Mouse (Mus musculus) frontal cortex, adult 2 months (tissue): ENCODE data around the gene Ankrd16. TPM values are rescaled to one million over a fixed set of nuclear protein-coding genes. Genes with fewer than 3 reads are reported as not detected.

Source experiments
- polyA plus RNA-seq: library from polyadenylated mRNA; depleted of rRNA; stranded (reverse); fragments of >200 nt; gene quantifications from 2 replicates; pipeline ENCODE4 v1.2.3, GENCODE M21; 2012; rRNA removed

The Ankrd16 gene
- polyA plus RNA-seq, 1 experiment, result 114 TPM

Other genes starting within 250 kb of the Ankrd16 start
- gene Pfkfb3, start 223.8 kb upstream of the Ankrd16 start, polyA plus RNA-seq, result 20.1 and 21.5 TPM in 2 replicates
- gene Rbm17, start 173.7 kb upstream of the Ankrd16 start, polyA plus RNA-seq, result 103 and 109 TPM in 2 replicates
- not detected in 2 replicates for gene Gm17490, start 151.6 kb upstream of the Ankrd16 start, polyA plus RNA-seq
- gene Il2ra, start 135.1 kb upstream of the Ankrd16 start, polyA plus RNA-seq, result 0.20 and 0.25 TPM in 2 replicates
- 14.7 and 16.7 TPM in 2 replicates for gene Il15ra, start 72.6 kb upstream of the Ankrd16 start, polyA plus RNA-seq
- 91.4 and 95.3 TPM in 2 replicates for gene Fbh1, start 294 bp upstream of the Ankrd16 start, polyA plus RNA-seq